Mouse (Mus musculus): ENCODE measurements around the gene Slx4. TPM values are rescaled to one million over a fixed set of nuclear protein-coding genes. Genes with fewer than 3 reads are reported as not detected.
"Not testable (repeated sequence)": the region's sequence is repeated elsewhere in the genome, so short reads cannot be mapped to it uniquely, and the experiment has no call there.

Gene Slx4
- polyA plus RNA-seq, 1 experiment from 2014 or later = 19.9 TPM

GRCm38 (mm10) chr16:4021241-4021640 is 17.7 kb upstream of the Slx4 start:
- Histone ChIP-seq H3K9ac (ENCODE audit: low read length) (no peak overlapping the region), H3K4me3 (ENCODE audit: low read depth, low read length) (no peak overlapping the region), H3K27ac (ENCODE audit: low read depth, low read length) (no peak overlapping the region), H3K9me3 (replicated peaks; ENCODE audit: control insufficient read depth, low read length) (no peaks in the 10 kb centered on the region), H3K4me2 (ENCODE audit: low read length) (no peak overlapping the region), H3K36me3 (ENCODE audit: control insufficient read depth, insufficient read depth, low read length) (no peaks in the 10 kb centered on the region), H3K27me3 (replicated peaks; ENCODE audit: control insufficient read depth, insufficient read depth, low read length) (no peaks in the 10 kb centered on the region), H3K4me1 (ENCODE audit: control insufficient read depth, insufficient read depth, low read length) (no peaks in the 10 kb centered on the region)
- no peak for DNase-seq (ENCODE audit: low spot score)
- no peak for ATAC-seq
- WGBS = 86% methylated on average over 1 of the region's 1 CpGs

- DNase-seq (ENCODE audit: low spot score); ATAC-seq; H3K9ac ChIP-seq (ENCODE audit: low read length); H3K27me3 ChIP-seq (replicated peaks; ENCODE audit: control insufficient read depth, insufficient read depth, low read length); H3K4me2 ChIP-seq (ENCODE audit: low read length); H3K4me3 ChIP-seq (ENCODE audit: low read depth, low read length); H3K36me3 ChIP-seq (ENCODE audit: control insufficient read depth, insufficient read depth, low read length); H3K9me3 ChIP-seq (replicated peaks; ENCODE audit: control insufficient read depth, low read length); H3K4me1 ChIP-seq (ENCODE audit: control insufficient read depth, insufficient read depth, low read length); H3K27ac ChIP-seq (ENCODE audit: low read depth, low read length): not testable (repeated sequence)
- WGBS = 77% methylated on average over 6 of the region's 6 CpGs
Observed at GRCm38 (mm10) chr16:4017466-4017865, 13.9 kb upstream of the Slx4 start.

DNA sequence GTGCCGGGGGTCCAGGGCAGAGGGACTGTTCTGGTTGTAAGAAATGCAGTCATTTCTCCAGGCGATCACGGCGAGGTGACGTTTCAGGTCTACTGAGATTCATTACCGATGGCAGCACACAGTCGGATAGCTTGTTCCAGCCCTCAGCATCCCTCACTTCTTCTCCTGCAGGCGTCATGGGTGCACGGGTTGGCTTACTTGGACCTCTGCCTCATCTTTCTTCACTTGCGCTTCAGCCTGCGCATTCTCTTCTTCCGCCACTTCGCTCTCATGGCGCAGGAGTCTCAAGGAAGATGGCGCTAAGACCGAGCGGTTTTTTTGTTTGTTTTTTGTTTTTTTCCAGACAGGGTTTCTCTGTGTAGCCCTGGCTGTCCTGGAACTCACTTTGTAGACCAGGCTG is 13.2 kb upstream of the Slx4 start:
- H3K36me3 ChIP-seq (ENCODE audit: control insufficient read depth, insufficient read depth, low read length); H3K27ac ChIP-seq (ENCODE audit: low read depth, low read length); H3K4me3 ChIP-seq (ENCODE audit: low read depth, low read length); H3K9me3 ChIP-seq (replicated peaks; ENCODE audit: control insufficient read depth, low read length); H3K9ac ChIP-seq (ENCODE audit: low read length); ATAC-seq; H3K4me2 ChIP-seq (ENCODE audit: low read length); H3K4me1 ChIP-seq (ENCODE audit: control insufficient read depth, insufficient read depth, low read length); H3K27me3 ChIP-seq (replicated peaks; ENCODE audit: control insufficient read depth, insufficient read depth, low read length); DNase-seq (ENCODE audit: low spot score): not testable (repeated sequence)
- WGBS = 86% methylated on average over 17 of the region's 17 CpGs

DNA sequence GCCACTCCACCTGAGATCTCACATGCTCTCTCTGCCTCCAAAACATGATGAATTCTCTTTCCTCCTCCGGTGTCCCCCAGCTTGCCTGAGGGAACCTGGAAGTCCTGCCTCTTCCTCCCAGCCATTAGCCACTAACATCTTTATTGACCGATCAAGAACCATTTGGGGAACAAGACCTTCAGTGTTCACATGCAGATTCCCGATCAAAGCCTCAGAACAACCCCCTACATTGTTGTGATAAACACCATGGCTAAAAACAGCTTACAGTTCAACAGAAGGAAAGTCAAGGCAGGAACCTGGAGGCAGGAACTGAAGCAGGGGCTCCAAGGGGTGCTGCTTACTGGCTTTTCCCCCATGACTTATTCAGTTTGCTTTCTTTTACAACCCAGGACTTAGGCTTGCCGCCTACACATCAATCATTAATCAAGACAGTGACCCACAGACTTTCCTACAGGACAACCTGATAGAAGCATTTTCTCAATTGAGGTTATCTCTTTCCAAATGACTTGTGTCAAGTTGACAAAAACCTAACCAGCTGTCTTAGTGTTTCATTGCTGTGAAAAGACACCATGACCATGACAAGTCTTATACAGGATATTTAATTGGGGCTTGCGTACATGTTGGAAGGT is 10.6 kb upstream of the Slx4 start:
- ATAC-seq (no peak), DNase-seq (ENCODE audit: low spot score) (no peak)
- H3K27me3 ChIP-seq (replicated peaks; ENCODE audit: control insufficient read depth, insufficient read depth, low read length) = no peaks in the 10 kb centered on the region
- no peaks in the 10 kb centered on the region for H3K36me3 ChIP-seq (ENCODE audit: control insufficient read depth, insufficient read depth, low read length)
- H3K27ac ChIP-seq (ENCODE audit: low read depth, low read length) = no peak overlapping the region
- no peak overlapping the region for H3K4me2 ChIP-seq (ENCODE audit: low read length)
- H3K9me3 ChIP-seq (replicated peaks; ENCODE audit: control insufficient read depth, low read length) = no peaks in the 10 kb centered on the region
- H3K9ac ChIP-seq (ENCODE audit: low read length) = no peak overlapping the region
- no peaks in the 10 kb centered on the region for H3K4me1 ChIP-seq (ENCODE audit: control insufficient read depth, insufficient read depth, low read length)
- no peak overlapping the region for H3K4me3 ChIP-seq (ENCODE audit: low read depth, low read length)
- 84% methylated on average over 5 of the region's 5 CpGs for WGBS

GRCm38 (mm10) chr16:4012882-4013570 is 9.5 kb upstream of the Slx4 start:
- Histone ChIP-seq H3K36me3 (ENCODE audit: control insufficient read depth, insufficient read depth, low read length) (no peaks in the 10 kb centered on the region), H3K9me3 (replicated peaks; ENCODE audit: control insufficient read depth, low read length) (no peaks in the 10 kb centered on the region), H3K9ac (ENCODE audit: low read length) (no peak overlapping the region), H3K27me3 (replicated peaks; ENCODE audit: control insufficient read depth, insufficient read depth, low read length) (no peaks in the 10 kb centered on the region), H3K4me2 (ENCODE audit: low read length) (no peak overlapping the region), H3K4me3 (ENCODE audit: low read depth, low read length) (no peak overlapping the region), H3K4me1 (ENCODE audit: control insufficient read depth, insufficient read depth, low read length) (no peaks in the 10 kb centered on the region), H3K27ac (ENCODE audit: low read depth, low read length) (no peak overlapping the region)
- DNase-seq (ENCODE audit: low spot score) = no peak
- ATAC-seq = no peak
- WGBS = 81% methylated on average over 4 of the region's 4 CpGs

DNA sequence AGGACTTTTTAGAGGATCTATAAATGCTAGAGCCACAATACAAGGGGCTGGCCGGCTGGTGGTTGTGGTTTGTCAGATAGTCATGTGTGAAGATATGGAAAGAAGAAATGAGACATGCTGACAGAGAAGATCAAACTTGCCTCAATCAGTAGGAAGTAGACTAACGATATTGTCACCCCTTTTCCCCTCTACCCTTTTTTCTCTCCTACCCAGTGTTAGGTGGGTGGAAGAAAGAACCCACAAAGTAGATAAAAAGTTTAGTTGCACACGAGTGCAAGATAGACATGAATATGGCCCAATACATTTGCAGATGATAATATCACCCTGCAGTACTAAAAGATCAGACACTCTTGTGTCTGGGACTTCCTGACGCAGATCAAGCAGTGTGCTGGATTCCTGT is 15.2 kb downstream of the Slx4 start:
- Histone ChIP-seq H3K9ac (ENCODE audit: low read length) (no peak overlapping the region), H3K9me3 (replicated peaks; ENCODE audit: control insufficient read depth, low read length) (no peaks in the 10 kb centered on the region), H3K4me3 (ENCODE audit: low read depth, low read length) (no peak overlapping the region), H3K36me3 (ENCODE audit: control insufficient read depth, insufficient read depth, low read length) (peaks cover 97% of the 10 kb centered on the region), H3K27me3 (replicated peaks; ENCODE audit: control insufficient read depth, insufficient read depth, low read length) (no peaks in the 10 kb centered on the region), H3K27ac (ENCODE audit: low read depth, low read length) (no peak overlapping the region), H3K4me2 (ENCODE audit: low read length) (no peak overlapping the region), H3K4me1 (ENCODE audit: control insufficient read depth, insufficient read depth, low read length) (no peaks in the 10 kb centered on the region)
- 93% methylated on average over 4 of the region's 4 CpGs for WGBS
- DNase-seq (ENCODE audit: low spot score) (no peak), ATAC-seq (no peak)

GRCm38 (mm10) chr16:3983146-3983700 is 20.3 kb downstream of the Slx4 start:
- H3K27ac ChIP-seq (ENCODE audit: low read depth, low read length) = no peak overlapping the region
- H3K9ac ChIP-seq (ENCODE audit: low read length) = no peak overlapping the region
- H3K27me3 ChIP-seq (replicated peaks; ENCODE audit: control insufficient read depth, insufficient read depth, low read length) = no peaks in the 10 kb centered on the region
- H3K4me3 ChIP-seq (ENCODE audit: low read depth, low read length) = no peak overlapping the region
- no peaks in the 10 kb centered on the region for H3K9me3 ChIP-seq (replicated peaks; ENCODE audit: control insufficient read depth, low read length)
- no peak overlapping the region for H3K4me2 ChIP-seq (ENCODE audit: low read length)
- WGBS = 49% methylated on average over 7 of the region's 7 CpGs
- DNase-seq (ENCODE audit: low spot score) = no peak
- H3K36me3 ChIP-seq (ENCODE audit: control insufficient read depth, insufficient read depth, low read length) = peaks cover 100% of the 10 kb centered on the region
- no peak for ATAC-seq
- H3K4me1 ChIP-seq (ENCODE audit: control insufficient read depth, insufficient read depth, low read length) = no peaks in the 10 kb centered on the region

DNA sequence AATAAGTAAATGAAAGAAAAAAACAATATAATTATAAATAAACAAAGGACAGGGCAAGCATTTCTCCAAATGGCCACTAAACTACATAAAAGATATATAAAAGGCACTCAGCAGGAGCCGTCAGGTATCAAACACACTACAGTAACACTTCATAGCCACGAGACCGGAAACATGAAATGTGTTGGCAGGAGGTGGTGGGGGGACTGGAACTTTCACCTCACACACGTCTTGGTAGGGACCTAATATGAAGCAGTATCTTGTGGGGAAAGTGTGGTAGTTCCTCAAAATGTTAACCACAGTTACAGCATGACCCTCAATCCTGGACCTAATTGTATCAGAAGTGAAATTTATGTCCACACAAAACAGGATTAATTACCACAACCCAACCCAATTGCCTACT is 21.4 kb downstream of the Slx4 start:
- no peak for ATAC-seq
- Histone ChIP-seq H3K4me2 (ENCODE audit: low read length) (no peak overlapping the region), H3K27me3 (replicated peaks; ENCODE audit: control insufficient read depth, insufficient read depth, low read length) (no peaks in the 10 kb centered on the region), H3K27ac (ENCODE audit: low read depth, low read length) (no peak overlapping the region), H3K9ac (ENCODE audit: low read length) (no peak overlapping the region), H3K9me3 (replicated peaks; ENCODE audit: control insufficient read depth, low read length) (no peaks in the 10 kb centered on the region), H3K4me3 (ENCODE audit: low read depth, low read length) (no peak overlapping the region), H3K36me3 (ENCODE audit: control insufficient read depth, insufficient read depth, low read length) (peaks cover 99% of the 10 kb centered on the region), H3K4me1 (ENCODE audit: control insufficient read depth, insufficient read depth, low read length) (no peaks in the 10 kb centered on the region)
- DNase-seq (ENCODE audit: low spot score) = no peak
- WGBS = 90% methylated on average over 4 of the region's 4 CpGs

- no peak overlapping the region for H3K4me2 ChIP-seq (ENCODE audit: low read length)
- no peaks in the 10 kb centered on the region for H3K9me3 ChIP-seq (replicated peaks; ENCODE audit: control insufficient read depth, low read length)
- H3K36me3 ChIP-seq (ENCODE audit: control insufficient read depth, insufficient read depth, low read length) = peaks cover 44% of the 10 kb centered on the region
- H3K9ac ChIP-seq (ENCODE audit: low read length) = no peak overlapping the region
- H3K27me3 ChIP-seq (replicated peaks; ENCODE audit: control insufficient read depth, insufficient read depth, low read length) = no peaks in the 10 kb centered on the region
- ATAC-seq (0 out of 2 replicates have a peak, but pooled peaks have one; percentile 18), DNase-seq (ENCODE audit: low spot score) (no peak)
- no peak overlapping the region for H3K4me3 ChIP-seq (ENCODE audit: low read depth, low read length)
- 65% methylated on average over 3 of the region's 3 CpGs for WGBS
- no peak overlapping the region for H3K27ac ChIP-seq (ENCODE audit: low read depth, low read length)
- no peaks in the 10 kb centered on the region for H3K4me1 ChIP-seq (ENCODE audit: control insufficient read depth, insufficient read depth, low read length)
Observed at GRCm38 (mm10) chr16:3976712-3977111, 26.9 kb downstream of the Slx4 start.

All from forebrain, embryonic 14.5 days (tissue).